Mouse (Mus musculus) megakaryocyte, embryonic 14.5 days (primary cell): ENCODE results near the gene Ypel3.

Source experiments
- FLI1 ChIP-seq: IDR thresholded peaks from 2 replicates; pipeline ENCODE4 v1.6.1; 2012; ENCODE audit warnings: low read length, inconsistent platforms, mixed read lengths
- GATA1 ChIP-seq: IDR thresholded peaks from 3 replicates; pipeline ENCODE4 v1.6.1; 2012; ENCODE audit warnings: mixed read lengths, low read length, inconsistent platforms, borderline replicate concordance

GRCm38 (mm10) chr7:126825952-126826351 lies 49.2 kb downstream of the Ypel3 start:
- TF ChIP-seq FLI1: no peak
- TF ChIP-seq GATA1: no peak
